Mouse (Mus musculus): ENCODE data around the gene Zfyve9.

DNA sequence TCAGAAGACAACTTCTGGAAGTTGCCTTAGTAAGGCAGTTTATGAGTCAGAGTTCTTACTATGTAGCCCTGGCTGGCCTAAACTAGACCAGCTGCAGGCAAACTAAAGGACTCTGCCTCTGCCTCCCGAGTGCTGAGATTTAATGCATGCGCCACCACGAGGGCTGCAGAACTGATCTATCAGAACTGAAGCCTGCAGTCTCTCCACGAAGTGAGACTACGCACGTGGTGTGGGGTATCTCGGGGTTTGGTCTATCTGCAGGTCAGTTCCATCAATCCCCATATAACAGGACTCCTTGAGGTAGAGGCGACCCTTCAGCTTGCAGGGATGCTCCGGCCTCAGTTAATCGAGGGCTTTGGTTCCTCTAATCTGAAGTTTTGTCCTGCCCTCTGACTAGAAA, 161.4 kb downstream of the Zfyve9 start:
- TF ChIP-seq CTCF (IDR thresholded peaks at IDR 0.05; ENCODE audit: insufficient read depth, low read depth, low read length), result no peak
- TF ChIP-seq POLR2A (IDR thresholded peaks at IDR 0.05; ENCODE audit: insufficient read depth, low read depth, low read length), result no peak
